Mouse (Mus musculus) hematopoietic stem cell, adult 5-6 weeks (primary cell): ENCODE data around the gene Mbd4. TPM values are rescaled to one million over a fixed set of nuclear protein-coding genes. Genes with fewer than 3 reads are reported as not detected.
A peak's percentile ranks its signal among the peaks of the same experiment; 100 is the strongest.

ENCODE experiments used
- ATAC-seq, 2 experiments: fragments of 125-278 bp in 1 of 2; replicated peaks in 1 of 2; 2 replicates each; pipeline ENCODE4 v1.8.0; 2016 to 2017; ENCODE audit warnings: inconsistent platforms in 2 of 2, mild to moderate bottlenecking in 2 of 2, moderate number of reproducible peaks in 2 of 2, low read depth in 1 of 2, moderate TSS enrichment in 1 of 2; ENCODE audit not compliant: low FRiP score in 2 of 2, poor library complexity in 2 of 2, severe bottlenecking in 2 of 2, insufficient read depth in 1 of 2, low TSS enrichment in 1 of 2
- total RNA-seq: library from RNA; stranded (forward); fragments of 172-1452, 232-1000 nt; gene quantifications from 2 replicates; pipeline ENCODE4 v1.2.3, GENCODE M21; 2017

Mbd4 gene
- total RNA-seq, 1 experiment from 2014 or later = 27.3 TPM

- ATAC-seq = peak; percentile 84 to 86
Observed at GRCm38 (mm10) chr6:115791842-115792686, 61.1 kb downstream of the Mbd4 start.

- ATAC-seq = no peak
Observed at GRCm38 (mm10) chr6:115791016-115791415, 62.2 kb downstream of the Mbd4 start.

Other genes with a start within 250 kb of the Mbd4 start
- 84.3 and 90.6 TPM in 2 replicates for gene Raf1, start 176.7 kb downstream of the Mbd4 start, total RNA-seq
- 20.8 and 62.5 TPM in 2 replicates for gene Tmem40, start 91.0 kb downstream of the Mbd4 start, total RNA-seq
- gene Cand2, start 78.8 kb downstream of the Mbd4 start, total RNA-seq = 7.1 and 8.6 TPM in 2 replicates
- gene Rpl32, start 44.6 kb downstream of the Mbd4 start, total RNA-seq = 6,333 and 6,615 TPM in 2 replicates
- gene Efcab12, start 15.0 kb downstream of the Mbd4 start, total RNA-seq = 0.31 TPM in 1 of 2 replicates, not detected in the other
- gene Ift122, start 99 bp upstream of the Mbd4 start, total RNA-seq = 10.6 and 12.9 TPM in 2 replicates
- gene Rho, start 78.4 kb upstream of the Mbd4 start, total RNA-seq = 0.10 TPM in 1 of 2 replicates, not detected in the other
- gene H1foo, start 91.6 kb upstream of the Mbd4 start, total RNA-seq = not detected in 2 replicates
- 12.4 and 35.3 TPM in 2 replicates for gene Plxnd1, start 141.6 kb upstream of the Mbd4 start, total RNA-seq